Mouse (Mus musculus): ENCODE results near the gene Cbln1.

Gene Cbln1

DNA sequence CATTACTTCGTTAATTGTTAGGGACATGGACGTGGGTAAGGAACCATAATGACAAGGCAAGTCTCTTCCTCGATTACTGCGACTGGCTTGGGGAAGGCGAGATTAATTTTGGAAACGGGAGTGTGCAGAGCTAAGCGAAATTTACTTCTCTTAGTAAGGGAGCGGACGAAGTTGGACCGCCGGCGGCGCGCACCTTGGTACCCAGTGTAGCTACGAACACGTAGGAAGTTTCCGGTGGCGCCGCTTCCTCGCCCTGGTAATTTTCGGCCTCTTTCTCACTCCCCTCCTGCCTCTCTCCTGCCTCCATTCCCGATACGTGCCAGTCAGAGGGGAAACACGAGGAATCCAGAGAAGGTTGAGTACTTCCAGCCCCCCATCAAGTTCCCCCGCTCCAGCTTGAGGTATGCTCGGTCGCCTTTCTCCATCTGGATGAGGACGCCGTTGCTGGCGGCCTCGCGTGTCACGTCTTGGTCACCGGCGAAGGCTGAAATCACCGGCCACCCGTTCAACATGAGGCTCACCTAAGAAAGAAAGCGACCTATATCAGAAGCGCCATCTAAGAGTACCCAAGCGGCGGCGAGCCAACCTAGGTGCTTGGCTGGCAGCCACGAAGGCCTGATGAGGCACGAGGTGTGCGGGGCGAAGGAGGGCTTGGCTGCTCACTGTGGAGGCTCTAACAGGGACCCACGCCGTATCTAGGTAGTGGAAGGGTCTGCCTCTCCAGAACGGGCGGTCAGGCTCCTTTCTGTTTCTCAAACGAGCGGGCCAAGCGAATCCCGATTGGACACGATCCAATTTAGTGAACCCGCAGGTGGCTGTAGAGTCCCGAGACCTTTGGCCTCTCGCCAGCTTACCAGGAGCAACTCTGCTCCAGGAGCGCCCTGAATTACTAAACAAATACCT is 2.2 kb downstream of the Cbln1 start:
- DNase-seq (ENCODE audit: low spot score): peak; percentile 57

- DNase-seq (ENCODE audit: low spot score): peak; percentile 39
These were observed 3.2 kb downstream of the Cbln1 start for GRCm38 (mm10) chr8:87468958-87469815.

- DNase-seq (ENCODE audit: low spot score): peak; percentile 59
These were observed 3.9 kb downstream of the Cbln1 start for GRCm38 (mm10) chr8:87468416-87468957.

DNA sequence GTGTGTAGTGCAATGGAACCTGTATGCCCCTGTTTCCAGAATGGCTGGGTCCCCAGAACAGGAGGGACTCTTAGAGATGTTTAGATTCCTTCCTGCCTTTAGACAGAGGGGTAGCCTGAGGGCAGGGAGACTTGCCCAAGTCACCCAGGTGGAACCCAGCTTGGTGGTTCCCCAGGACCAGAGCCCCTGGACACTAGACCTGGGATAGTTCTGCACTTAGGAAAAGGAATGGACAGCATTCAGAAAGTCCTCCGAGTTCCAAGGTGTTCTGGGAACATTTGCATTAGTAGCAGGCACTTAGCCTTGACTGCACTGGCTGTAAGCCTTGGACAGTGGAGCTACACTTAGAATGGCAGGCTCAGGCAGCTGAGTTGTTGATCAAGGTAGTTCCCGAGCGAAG is 4.5 kb downstream of the Cbln1 start:
- peak; percentile 37 for DNase-seq (ENCODE audit: low spot score)

DNA sequence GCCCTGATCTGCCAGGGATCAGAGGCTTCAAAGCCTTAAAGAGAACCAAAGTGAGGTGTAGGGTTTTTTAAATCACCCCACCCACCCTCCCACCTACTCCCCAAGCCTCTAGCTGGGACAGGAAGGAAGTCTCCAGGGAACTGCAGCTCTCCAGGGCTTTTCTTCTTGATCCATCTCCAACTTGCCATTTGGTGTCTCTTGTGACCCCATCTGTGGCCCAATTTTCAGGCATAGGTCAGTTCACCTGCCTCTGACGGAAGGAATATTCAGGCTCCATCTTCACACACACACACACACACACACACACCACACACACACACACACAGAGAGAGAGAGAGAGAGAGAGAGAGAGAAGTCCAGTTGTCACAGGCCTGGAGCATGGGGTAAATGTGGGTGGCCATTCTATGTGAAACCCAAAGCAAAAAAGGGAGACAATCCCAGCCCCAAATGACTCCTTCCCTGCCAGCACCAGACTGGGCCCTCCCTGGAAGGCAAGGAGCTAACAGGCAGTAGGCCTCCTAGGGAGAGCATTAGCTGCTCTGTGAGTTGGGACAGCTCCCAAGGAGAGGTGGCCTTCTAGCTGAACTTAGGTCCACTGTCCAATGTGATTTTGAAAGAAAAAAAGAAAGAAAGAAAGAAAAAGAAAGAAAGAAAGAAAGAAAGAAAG is 5.3 kb downstream of the Cbln1 start:
- no peak for DNase-seq (ENCODE audit: low spot score)

GRCm38 (mm10) chr8:87466335-87466734 is 6.1 kb downstream of the Cbln1 start:
- no peak for DNase-seq (ENCODE audit: low spot score)

- DNase-seq (ENCODE audit: low spot score): no peak
These were observed 8.0 kb downstream of the Cbln1 start for GRCm38 (mm10) chr8:87464446-87464845.

GRCm38 (mm10) chr8:87461801-87462200 is 10.6 kb downstream of the Cbln1 start:
- peak; percentile 53 for DNase-seq (ENCODE audit: low spot score)

DNA sequence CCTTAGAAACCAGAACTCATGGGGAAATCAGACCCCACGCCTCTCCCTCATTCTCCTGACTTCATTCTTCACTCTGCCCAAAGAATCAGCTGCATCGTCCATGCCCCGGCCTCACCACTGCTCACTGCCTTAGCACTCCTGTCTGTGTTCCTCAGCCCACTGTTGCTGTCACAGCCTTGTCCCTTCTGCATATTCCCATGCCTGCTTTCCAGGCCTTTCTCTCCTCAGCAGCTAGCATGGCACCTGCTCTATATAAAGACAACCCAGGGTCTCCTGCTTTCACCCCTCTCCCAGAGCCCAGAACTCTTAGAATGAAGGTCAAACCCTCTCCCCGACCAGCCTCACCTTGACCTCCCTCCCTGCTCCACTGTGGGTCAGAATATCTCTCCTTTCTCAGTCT is 15.5 kb downstream of the Cbln1 start:
- DNase-seq (ENCODE audit: low spot score): no peak

DNA sequence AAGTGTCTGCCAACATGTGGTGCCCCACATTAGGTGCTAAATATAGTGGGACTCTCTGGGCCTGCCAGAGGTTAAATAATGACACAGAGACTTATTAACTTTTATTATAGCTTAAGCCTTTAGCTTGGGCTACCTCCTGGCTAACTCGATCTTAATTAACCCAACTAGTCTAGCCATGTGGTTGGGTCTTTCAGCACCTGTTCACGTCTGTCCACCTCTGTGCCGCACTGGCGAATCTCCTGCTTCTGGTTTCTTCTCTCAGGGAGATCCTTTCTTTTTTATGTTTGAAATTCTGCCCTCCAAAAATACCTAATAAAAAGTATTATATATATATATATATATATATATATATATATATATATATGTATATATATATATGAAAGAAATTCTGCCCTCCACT is 19.6 kb downstream of the Cbln1 start:
- no peak for DNase-seq (ENCODE audit: low spot score)

DNA sequence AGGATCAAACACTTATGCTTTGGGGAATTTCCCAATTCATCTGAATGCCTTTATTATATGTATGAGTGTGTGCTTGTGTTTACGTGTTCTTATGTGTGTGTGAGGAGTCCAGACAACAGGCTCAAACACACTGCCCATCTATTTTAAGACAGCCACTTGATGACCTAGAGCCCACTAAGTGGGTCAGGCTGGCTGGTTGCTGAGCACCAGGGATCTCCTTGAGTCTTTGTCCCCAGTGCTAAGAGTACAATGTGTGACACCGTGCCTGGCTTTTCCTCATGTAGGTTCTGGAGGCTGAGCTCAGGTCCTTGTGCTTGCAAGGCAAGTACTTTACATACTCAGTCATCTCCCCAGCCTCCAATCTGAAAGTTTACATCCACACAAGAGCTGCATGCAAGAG is 20.7 kb downstream of the Cbln1 start:
- DNase-seq (ENCODE audit: low spot score): no peak

DNA sequence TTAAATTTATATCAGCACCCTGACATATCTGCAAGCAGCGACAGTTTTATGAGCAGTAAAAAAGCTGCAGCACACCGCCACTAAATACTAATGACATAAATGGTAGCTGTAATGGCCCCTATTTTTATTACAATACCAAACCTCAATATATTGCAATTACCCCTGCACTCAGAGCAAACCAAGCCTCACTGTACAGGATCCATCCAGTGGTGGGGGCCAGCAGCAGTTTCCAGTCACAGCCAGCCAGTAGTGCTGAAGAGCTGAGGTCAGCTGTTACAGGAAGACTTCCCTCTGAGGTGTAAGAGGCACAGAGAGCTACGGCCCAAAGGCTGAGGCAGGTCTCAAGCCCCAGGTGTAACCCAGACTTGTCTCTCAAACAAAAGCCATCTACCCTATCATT is 37.8 kb downstream of the Cbln1 start:
- DNase-seq (ENCODE audit: low spot score): no peak

GRCm38 (mm10) chr8:87427188-87427587 is 45.2 kb downstream of the Cbln1 start:
- no peak for DNase-seq (ENCODE audit: low spot score)

DNA sequence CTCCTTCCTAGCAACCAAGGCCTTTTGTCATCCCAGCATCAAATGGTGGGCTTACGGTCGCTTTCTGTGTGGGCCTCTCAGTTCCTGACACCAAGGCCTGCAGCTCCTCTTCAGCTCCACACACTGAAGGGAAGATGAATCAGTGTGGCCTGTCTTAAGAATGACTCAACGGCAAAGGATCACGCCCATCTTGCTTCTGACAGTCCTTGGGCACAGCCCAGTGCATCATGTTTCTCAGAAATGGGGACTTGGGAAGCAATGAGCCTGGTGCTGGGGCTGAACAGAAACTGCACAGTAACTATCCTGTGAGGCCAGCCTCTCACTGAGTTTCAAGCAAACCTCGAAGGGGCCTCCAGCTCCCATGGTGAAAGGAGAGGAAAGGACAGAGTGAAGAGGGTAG is 47.7 kb downstream of the Cbln1 start:
- no peak for DNase-seq (ENCODE audit: low spot score)

- DNase-seq (ENCODE audit: low spot score): no peak
These were observed 50.7 kb downstream of the Cbln1 start for GRCm38 (mm10) chr8:87421697-87422096.

Data from embryo, embryonic 10 days (tissue).